Mouse (Mus musculus): ENCODE results near the gene Rbfox2.

The Rbfox2 gene

GRCm38 (mm10) chr15:77329681-77330180 lies 22.9 kb upstream of the Rbfox2 start:
- no peak for DNase-seq

GRCm38 (mm10) chr15:77326361-77326760 lies 19.6 kb upstream of the Rbfox2 start:
- no peak for DNase-seq

- no peak for DNase-seq
Observed at GRCm38 (mm10) chr15:77324426-77324825, 17.6 kb upstream of the Rbfox2 start.

GRCm38 (mm10) chr15:77323226-77323625 lies 16.4 kb upstream of the Rbfox2 start:
- DNase-seq = no peak

GRCm38 (mm10) chr15:77313701-77314100 lies 6.9 kb upstream of the Rbfox2 start:
- DNase-seq = no peak

GRCm38 (mm10) chr15:77312796-77313195 lies 6.0 kb upstream of the Rbfox2 start:
- DNase-seq = no peak

- no peak for DNase-seq
Observed at GRCm38 (mm10) chr15:77307767-77308495, 1.1 kb upstream of the Rbfox2 start.

GRCm38 (mm10) chr15:77305852-77306546 lies 805 bp downstream of the Rbfox2 start:
- peak; percentile 36 for DNase-seq

- DNase-seq = no peak
Observed at GRCm38 (mm10) chr15:77304960-77305359, 1.8 kb downstream of the Rbfox2 start.

GRCm38 (mm10) chr15:77301122-77301521 lies 5.7 kb downstream of the Rbfox2 start:
- no peak for DNase-seq

- no peak for DNase-seq
Observed at GRCm38 (mm10) chr15:77298564-77298963, 8.2 kb downstream of the Rbfox2 start.

- no peak for DNase-seq
Observed at GRCm38 (mm10) chr15:77296635-77297034, 10.2 kb downstream of the Rbfox2 start.

- DNase-seq = no peak
Observed at GRCm38 (mm10) chr15:77293493-77293892, 13.3 kb downstream of the Rbfox2 start.

GRCm38 (mm10) chr15:77292381-77292780 lies 14.4 kb downstream of the Rbfox2 start:
- no peak for DNase-seq

- no peak for DNase-seq
Observed at GRCm38 (mm10) chr15:77291471-77291870, 15.3 kb downstream of the Rbfox2 start.

GRCm38 (mm10) chr15:77290352-77290751 lies 16.5 kb downstream of the Rbfox2 start:
- no peak for DNase-seq

GRCm38 (mm10) chr15:77280130-77280529 lies 26.7 kb downstream of the Rbfox2 start:
- DNase-seq = no peak

- DNase-seq = no peak
Observed at GRCm38 (mm10) chr15:77278825-77279224, 28.0 kb downstream of the Rbfox2 start.

GRCm38 (mm10) chr15:77276838-77277725 lies 29.7 kb downstream of the Rbfox2 start:
- no peak for DNase-seq

- DNase-seq = no peak
Observed at GRCm38 (mm10) chr15:77276300-77276699, 30.5 kb downstream of the Rbfox2 start.

- DNase-seq = no peak
Observed at GRCm38 (mm10) chr15:77275572-77275971, 31.2 kb downstream of the Rbfox2 start.

- no peak for DNase-seq
Observed at GRCm38 (mm10) chr15:77273947-77274346, 32.9 kb downstream of the Rbfox2 start.

- no peak for DNase-seq
Observed at GRCm38 (mm10) chr15:77271285-77271684, 35.5 kb downstream of the Rbfox2 start.
